Mouse (Mus musculus) erythroid progenitor cell, adult 5-6 weeks (primary cell): ENCODE data around the gene Fzr1. TPM values are rescaled to one million over a fixed set of nuclear protein-coding genes. Genes with fewer than 3 reads are reported as not detected.

ENCODE experiments used
- ATAC-seq: replicated peaks from 2 replicates; pipeline ENCODE4 v1.8.0; 2016; ENCODE audit warnings: moderate number of reproducible peaks, mild to moderate bottlenecking, moderate TSS enrichment, inconsistent platforms; ENCODE audit not compliant: poor library complexity, low FRiP score, severe bottlenecking
- total RNA-seq, 2 experiments: library from RNA; stranded (forward) in 1 of 2; stranded (reverse) in 1 of 2; fragments of 150-400 nt in 1 of 2; fragments of 186-747, 209-891 nt in 1 of 2; gene quantifications; 2 replicates each; pipeline versions ENCODE4 v1.2.3 to v1.2.4; 2015 to 2017; ENCODE audit warnings: low replicate concordance in 2 of 2

Fzr1 gene
- total RNA-seq, 2 experiments from 2014 or later = 235 to 266 TPM

DNA sequence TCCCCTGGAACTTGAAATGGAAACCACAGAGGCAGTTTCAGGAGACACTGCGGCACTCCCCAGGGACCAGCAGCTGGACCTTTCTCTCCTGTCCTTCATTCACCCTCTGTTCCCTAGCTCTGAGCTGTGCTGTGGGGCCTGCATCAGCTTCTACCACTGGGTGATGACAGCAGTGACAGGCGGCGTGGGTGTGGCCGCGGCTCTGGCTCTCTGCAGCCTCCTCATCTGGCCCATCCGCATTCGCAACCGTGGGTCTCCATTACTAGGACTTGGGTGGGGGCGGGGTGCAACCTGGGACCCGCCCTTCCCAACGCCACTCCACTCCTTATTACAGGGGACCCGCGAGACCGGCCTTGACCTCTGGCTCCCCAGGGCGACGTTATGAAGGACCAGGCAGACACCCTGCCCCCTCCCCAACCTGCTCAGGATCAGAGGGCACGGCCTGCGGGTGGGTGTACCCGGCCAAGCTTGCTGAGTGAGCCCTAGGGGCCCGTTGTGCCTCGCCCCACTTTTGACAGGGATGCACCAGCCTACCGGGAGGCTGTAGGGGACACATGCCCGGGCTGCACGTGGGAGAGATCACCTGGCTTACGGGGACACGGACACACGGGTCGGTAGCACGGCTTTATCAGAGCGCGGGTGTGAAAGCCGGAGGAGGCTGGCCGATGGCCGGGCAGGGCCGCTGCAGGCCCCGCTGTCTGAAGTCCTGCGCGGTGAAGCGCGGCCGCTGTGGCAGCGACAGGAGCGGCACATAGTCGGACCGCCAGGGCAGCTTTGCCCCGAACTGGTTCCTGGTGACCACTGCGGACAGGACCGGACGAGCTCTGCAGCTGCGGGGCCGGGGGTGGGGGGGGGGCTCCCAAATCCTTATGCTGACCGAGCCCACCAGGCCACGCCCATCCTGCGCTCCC is 14.6 kb downstream of the Fzr1 start:
- no peak for ATAC-seq

DNA sequence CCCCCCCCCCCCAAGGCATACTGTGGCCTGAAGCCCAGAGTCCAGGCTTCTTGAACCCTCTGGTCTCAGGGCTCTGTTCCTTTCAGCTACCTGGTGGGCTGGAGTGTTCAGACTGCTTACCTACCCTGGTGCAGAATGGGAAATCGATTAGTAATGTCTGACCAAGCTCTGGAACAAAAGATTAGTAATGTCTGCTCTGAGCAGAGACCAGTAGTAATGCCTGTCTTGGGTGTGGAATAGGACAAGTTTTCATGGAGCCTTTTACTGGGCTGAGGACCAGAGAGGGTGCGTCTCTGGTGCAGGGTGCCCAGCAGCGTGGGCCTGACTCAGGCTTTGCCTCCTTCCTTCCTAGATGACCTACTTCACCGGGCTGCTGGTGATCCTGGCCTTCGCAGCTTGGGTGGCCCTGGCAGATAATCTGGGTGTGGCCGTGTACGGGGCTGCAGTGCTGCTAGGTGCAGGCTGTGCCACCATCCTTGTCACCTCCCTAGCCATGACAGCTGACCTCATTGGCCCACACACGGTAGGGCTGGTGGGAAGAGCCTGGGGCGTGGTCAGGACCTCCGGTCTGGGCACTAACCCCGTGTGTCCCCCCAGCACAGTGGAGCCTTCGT is 15.9 kb downstream of the Fzr1 start:
- ATAC-seq = peak; percentile 66

DNA sequence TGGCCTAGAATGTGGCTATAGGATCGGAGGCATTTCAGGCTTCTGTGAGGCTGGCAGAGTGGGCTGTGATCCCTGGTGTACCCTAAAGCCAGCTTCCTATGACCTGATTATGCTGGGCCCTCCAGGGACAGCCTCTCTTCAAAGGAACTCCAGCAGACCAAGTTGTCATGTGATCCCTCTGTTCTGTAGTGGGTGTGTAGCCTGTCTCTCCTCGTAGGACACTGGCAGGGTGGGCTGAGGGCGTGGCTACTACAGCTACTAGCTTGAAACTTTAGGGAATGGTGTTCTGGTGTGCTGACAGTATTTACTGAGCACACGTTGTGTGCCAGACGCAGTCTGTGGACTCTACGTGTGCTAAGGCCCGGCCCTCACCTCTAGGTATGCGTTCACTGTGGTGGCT is 17.6 kb downstream of the Fzr1 start:
- no peak for ATAC-seq

DNA sequence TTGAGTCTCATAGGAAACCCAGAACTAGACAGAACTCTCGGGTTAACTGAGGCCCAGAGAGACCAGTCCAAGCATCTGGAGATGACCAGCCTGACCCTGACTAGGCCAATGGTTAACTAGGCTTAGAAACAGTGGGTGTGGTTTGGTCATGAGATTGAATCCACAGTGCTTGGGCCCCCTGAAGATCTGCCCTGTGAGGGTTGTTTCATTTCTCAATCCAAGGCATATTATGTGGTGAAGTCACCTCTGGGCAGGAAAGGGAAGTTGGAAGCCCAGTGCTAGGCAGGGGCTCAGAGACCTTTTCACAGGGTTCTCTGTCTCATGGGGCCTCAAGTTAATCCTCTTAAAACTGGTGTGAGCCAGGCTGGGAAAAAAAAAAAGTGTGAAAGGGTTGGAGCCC is 19.5 kb downstream of the Fzr1 start:
- ATAC-seq = no peak

DNA sequence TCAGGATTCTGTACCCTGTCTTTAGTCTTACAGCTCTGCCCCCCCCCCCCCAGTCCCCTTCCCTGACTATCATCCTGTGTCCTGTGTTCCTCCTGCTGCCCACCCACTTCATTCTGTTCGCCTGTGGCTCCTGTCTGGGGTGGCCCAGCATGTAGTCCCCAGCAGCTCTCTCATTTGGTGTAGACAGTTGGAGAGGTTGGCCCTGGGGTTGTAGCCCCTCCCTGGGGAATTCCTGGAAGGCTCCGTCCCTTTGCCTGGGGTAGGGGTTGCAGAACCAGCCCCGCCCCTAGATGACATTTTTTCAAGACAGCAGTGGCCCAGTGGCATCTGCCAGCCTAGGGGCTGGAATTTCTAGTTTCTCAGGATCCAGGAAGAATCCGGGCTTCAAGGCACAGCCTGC is 20.1 kb downstream of the Fzr1 start:
- ATAC-seq = no peak

DNA sequence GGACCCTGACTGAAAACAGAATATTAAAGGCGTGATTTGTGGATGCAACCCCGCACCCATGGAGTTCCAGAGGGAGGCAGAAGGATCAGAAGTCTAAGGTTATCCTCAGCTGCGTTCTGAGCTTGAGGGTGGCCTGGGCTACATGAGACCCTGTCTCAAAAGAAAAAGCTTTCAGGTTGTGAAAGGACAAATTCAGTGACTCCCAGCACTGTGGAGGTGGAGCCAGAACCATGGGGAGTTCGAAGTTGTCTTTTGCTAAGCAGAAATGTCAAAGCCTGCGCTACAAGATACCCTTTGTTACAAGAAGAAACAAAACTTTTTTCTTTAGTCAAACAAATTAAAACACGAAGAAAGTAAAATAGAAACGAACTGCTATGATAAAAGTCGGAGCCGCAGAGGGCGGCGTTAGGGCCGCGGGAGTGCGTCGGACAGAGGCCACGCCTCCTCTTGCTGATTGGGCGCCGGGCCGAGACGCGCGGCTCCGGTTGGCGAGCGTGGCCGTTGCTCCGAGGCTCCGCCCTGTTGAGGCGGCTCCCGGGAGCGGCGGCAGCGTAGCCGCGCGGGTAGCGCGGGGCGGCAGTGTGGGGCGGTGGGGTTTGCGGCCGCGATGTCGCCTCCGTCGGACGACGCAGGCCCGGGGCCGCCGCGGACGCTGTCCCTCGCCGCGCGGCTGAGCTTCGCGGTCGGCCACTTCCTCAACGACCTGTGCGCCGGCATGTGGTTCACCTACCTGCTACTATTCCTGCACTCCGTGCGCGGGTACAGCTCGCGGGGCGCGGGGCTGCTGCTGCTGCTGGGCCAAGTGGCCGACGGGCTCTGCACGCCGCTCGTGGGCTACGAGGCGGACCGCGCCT is 21.1 kb downstream of the Fzr1 start, which contains the start of gene Mfsd12:
Mfsd12 (plus strand) TSS at position 501 of the 854 bp plus-strand sequence.
- peak; percentile 86 for ATAC-seq

DNA sequence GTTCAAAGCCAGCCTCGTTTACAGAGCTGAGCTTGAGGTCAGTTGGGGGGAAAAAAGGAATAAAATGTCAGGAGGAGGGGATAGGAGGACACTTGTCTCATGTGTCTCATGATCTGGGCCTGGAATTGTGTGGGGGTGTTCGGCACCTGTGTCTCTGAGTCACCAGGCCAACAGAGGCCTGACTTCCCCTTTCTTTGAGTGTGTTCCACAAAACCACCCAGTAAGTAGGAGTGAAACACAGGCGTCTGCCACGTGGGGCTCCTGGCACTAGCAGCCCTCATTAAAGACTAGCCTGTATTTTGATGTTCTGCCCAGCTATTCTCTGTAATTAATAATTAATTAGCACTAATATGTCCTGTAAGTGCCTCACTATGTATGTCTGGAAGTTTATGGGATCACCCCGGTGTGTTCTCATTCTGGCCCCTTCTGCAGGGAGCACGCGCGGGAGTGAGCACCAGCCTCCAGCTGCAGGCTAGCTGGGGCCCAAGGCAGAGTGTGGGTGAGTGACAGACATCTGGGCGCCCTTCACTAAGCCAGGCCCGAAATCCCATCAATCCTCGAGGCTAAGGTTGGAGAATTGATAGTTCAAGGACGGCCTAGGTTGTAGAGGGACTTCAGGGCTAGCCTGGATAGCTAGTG is 21.8 kb downstream of the Fzr1 start:
- 0 out of 2 replicates have a peak, but pooled peaks have one; percentile 10 for ATAC-seq

DNA sequence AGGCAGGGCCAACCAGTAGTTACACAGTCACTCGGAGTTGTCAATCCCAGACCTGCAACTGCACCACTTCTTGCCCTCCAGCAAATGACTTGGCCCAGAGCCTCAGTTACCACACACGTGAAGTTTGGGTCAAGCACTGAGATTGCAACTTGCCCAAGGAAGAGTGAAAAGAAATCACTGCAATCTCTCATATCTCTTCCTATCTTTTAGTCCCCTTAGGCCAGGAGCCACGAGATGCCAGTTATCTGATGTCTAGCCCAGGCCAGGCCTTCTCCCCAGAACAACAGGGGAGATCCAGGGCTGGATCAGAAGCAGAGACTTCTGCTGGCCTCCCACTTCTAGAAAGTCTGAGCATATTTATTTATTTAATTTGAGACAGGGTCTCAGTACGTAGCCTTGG is 22.8 kb downstream of the Fzr1 start:
- ATAC-seq = no peak

DNA sequence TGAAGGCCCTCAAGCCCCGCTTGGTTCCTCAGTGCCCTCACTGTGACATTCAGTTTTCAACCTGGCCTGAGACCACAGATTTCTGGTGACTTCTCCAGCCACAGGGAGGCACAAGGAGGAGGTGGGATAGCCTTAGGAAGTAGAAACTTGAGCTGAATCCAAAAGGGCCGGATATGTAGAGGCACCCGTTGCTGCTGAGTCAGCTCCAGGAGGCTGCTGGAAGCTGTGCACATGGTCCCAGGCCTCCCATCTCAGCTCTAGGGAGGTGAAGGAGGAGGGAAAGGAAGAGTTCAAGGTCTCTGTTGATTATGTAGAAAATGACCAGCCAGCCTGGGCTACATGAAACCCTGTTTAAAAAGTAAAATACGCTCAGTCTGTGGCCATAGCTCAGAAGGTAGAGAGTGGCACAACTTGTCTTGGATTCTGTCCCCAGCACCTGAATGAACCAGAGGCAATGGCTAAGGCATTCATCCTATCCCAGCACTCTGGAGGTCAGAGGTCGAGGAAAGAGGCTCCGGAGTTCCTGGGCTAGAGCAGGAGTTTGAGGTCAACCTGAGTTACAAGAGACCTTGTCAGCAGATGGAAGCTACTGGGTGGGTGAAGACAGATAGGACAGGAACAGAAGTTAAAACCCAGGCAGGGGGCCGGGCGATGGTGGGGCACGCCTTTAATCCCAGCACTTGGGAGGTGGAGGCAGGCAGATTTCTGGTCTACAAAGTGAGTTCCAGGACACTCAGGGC is 23.4 kb downstream of the Fzr1 start:
- no peak for ATAC-seq

DNA sequence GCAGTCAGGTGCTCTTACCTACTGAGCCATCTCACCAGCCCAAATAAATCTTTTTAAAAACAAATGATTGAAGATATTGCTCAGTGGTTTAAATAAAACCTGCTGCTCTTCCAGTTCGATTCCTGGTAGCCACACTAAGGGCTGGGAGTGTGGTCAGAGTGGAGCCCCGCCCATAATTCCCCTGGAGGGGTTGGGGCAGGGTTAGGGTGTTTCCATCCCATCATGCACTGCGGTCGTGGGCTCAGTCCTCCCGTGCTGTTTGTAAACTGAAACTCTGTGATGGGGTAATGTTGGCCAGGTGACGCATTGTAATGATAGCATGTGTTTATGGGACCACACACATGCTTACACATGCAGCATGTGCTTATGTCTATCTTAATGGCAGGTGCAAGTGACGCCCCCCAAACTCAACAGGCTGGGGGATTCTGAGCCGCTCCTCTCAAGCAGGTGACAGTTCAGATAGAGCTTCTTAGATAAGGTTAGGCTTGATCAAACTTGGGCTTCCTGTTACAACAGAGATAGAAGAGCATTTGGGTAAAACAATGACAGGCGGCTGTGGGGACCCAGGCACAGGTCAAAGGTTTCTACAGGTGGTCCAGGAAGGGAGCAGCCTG is 26.5 kb downstream of the Fzr1 start:
- ATAC-seq = peak; percentile 53

DNA sequence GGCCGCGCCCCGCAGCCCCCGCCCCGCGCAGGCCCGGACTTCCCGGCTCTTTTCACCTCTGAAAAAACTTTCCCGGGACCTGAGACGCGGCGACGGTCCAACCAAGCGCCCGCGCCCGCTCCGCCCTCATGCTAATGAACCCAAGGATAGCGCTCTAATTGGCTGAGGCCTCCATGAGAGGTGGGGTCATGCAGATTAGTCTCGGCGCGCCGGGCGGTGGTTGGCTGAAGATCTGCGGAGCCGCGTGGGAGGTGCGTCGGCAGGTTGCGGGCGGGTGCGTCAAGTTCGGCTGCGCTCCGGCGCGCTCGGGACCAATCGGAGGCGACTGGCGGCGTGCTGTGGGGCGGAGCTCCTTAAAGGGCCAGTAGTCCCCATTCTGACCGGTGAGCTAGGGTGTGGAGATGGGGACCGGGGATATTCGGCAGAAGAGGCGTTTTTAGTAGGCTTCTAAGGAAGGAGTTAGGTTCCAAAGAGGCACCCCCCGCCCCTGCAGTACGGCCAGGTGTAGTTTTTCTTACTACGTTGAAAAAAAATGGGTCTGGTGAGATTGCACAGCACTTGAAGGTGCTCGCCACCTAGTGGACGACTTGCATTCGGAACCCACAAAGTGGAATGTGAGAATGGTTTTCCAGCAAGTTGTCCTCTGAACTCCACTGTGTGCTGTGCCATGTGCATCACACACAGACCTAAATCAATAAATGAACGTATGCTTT is 27.8 kb downstream of the Fzr1 start, which contains the start of gene Hmg20b:
Hmg20b (minus strand) TSS at position 130 of the 713 bp plus-strand sequence.
- peak; percentile 82 for ATAC-seq

DNA sequence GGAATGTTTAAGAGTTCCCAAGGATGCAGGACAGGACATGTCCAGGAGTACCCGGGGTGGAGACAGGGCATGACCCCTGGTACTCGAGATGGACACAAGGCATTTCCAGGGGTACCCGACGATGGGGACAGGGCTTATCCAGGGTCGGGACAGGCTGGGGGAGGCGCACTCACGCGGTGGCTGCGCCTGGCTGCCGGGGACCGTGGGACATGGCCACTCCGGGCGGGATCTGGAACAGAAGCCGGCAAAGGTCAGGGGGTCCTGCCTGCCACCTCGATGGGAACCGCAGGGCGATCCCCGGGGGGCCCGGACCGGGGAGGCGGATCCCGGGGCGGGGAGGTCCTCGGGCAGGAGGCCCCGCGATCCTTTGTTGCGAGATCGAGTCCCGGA is 28.4 kb downstream of the Fzr1 start:
- ATAC-seq = no peak

DNA sequence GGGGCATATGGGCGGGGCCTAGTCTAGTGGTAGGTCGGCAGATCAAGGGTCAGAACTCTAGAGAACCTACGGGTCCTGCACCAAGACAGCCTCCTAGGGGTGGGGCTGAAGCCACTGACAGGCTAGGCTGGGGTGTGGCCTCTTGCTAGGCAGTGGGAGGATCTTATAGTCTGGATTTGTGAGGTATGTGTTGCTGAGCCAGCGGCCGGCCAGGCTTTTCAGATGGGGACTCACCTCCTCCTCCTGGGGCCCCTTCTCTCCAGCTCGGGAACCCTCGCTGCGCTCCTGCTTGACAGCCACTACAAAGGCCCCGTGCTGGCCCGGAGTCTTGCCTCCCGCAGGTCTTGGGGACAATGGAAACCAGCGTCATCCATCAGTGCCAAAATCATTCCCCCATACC is 29.2 kb downstream of the Fzr1 start:
- peak; percentile 62 for ATAC-seq

DNA sequence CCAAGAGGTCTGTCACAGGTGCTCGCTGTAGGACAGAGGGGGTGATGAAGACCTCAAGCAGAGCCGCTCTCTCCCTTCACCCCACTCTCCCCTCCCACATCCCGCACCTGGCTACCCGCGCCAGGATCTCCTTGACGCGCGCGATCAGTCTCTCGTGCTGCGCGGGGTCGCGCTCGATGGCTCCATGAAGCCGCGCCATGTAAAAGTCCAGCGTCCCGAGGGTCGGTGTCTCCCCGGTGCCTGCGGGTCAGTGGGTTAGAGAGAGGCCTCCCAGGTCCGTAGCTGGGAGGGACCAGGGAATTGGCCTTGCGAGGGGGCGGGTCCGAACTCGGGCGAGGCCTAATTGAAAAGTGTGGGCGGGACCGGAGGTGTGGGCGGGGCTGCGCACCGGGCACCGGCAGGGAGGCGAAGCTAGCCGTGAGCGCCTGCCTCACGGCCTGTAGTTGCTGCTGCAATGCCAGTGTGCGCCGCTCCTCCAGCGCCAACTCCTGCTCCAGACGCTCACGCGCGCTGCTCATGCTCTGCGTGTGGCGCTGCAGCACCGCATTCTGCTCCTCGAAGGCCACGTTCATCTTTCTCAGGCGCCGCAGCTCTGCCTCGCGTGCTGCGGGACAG is 31.8 kb downstream of the Fzr1 start:
- ATAC-seq = peak; percentile 59

DNA sequence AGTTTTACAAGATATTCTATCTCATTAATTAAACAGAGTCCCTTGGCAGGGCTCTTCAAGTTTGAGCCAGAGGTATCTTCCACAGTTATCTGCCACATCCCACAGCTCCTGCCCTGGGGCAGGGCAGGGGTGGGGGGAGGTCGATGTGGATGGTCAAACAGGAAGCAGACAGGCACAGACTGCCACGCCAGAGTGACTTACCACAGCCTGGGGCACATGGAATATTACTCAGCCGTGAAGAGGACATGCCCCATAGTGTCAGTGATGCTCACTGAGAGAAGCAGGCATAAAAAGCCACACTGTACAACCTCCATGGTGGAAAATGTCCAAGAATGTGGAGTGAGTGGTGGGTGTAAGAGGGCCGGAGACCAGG is 33.2 kb downstream of the Fzr1 start:
- ATAC-seq = no peak

DNA sequence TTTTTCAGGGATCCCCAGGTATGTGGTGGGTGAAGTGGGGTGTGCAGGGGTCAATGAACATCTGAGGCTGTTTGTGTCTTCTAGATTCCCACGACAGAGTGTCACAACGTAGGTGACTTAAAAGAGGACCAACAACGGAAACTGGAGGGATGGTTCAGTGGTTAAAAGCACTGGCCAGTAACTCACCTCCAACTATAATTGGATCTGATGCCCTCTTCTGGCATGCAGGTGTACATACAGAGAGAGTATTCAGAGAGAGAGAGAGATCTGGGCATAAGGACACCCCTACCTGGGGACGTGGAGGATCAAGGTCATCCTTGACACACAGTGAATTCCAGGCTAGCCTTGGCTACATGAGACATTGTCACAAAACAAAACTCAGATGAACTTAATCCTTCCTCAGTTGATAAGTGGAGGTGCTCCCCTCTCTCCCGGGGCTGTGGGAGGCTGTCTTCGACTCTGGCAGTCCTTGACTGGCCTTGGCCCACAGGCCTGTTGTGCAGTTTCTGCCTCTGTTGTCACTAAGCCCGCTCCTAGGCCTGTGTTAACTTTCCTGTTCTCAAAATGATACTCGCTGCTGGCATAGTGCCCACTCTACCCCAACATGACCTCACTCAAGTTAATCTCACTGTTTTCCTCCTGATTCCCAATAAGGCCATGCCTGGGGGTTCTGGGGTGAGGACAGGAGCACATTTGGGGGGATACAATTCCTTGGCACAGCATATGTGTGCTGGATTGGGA is 33.7 kb downstream of the Fzr1 start:
- ATAC-seq = no peak
